Comparison of ENCODE assay signal across 9 mouse cellular contexts in genomic region chr19:10013348-10013747, GRCm38 (mm10). TPM values are rescaled to one million over a fixed set of nuclear protein-coding genes. Genes with fewer than 3 reads are reported as not detected.
DNase-seq lines count a peak whose midpoint lies in the region; ATAC-seq and TF ChIP-seq lines count a peak whose summit lies in the region.
"Had no signal": no experiment of that assay in that cellular context is flagged by ENCODE, and none has a peak within 500 bp of the region (broad histone marks: within the 10 kb centered on the region; RNA-seq: fewer than 3 reads in every experiment).

No protein-coding gene starts in this region.

- H3K4me1 ChIP-seq in midbrain, embryonic 12.5 days, result peaks cover 8% of the 10 kb centered on the region
- peaks cover 5% of the 10 kb centered on the region for H3K4me1 ChIP-seq in midbrain, embryonic 11.5 days (ENCODE audit: control insufficient read depth, insufficient read depth, low read length)
- H3K4me1 ChIP-seq in embryonic facial prominence, embryonic 13.5 days, result peaks cover 43% of the 10 kb centered on the region
- H3K4me1 ChIP-seq in limb, embryonic 12.5 days (replicated peaks), result peaks cover 46% of the 10 kb centered on the region
- peaks cover under 1% of the 10 kb centered on the region; the same call in 1 of the 2 replicates for H3K4me1 ChIP-seq in stomach, postnatal 0 days (replicated peaks; ENCODE audit: control insufficient read depth, insufficient read depth)

- no peak overlapping the region for H3K4me3 ChIP-seq in midbrain, embryonic 12.5 days
- no peak overlapping the region for H3K4me3 ChIP-seq in midbrain, embryonic 11.5 days (ENCODE audit: low read depth, low read length)
- H3K4me3 ChIP-seq in embryonic facial prominence, embryonic 13.5 days, result no peak overlapping the region
- H3K4me3 ChIP-seq in limb, embryonic 12.5 days (replicated peaks), result no peak overlapping the region
- H3K4me3 ChIP-seq in stomach, postnatal 0 days (ENCODE audit: low read depth, low read length), result no peak overlapping the region
- H3K4me3 ChIP-seq: megakaryocyte, embryonic 14.5 days had no signal

- 0 out of 2 replicates have a peak overlapping the region, but pooled peaks have one; percentile 3 for H3K27ac ChIP-seq in midbrain, embryonic 12.5 days (replicated peaks)
- H3K27ac ChIP-seq in midbrain, embryonic 11.5 days (ENCODE audit: low read depth, low read length), result no peak overlapping the region
- peak overlapping the region; percentile 97 for H3K27ac ChIP-seq in embryonic facial prominence, embryonic 13.5 days
- H3K27ac ChIP-seq in limb, embryonic 12.5 days, result peak overlapping the region; percentile 96
- peak overlapping the region; percentile 87 for H3K27ac ChIP-seq in stomach, postnatal 0 days (replicated peaks)

- no peak for DNase-seq in midbrain, embryonic 11.5 days (ENCODE audit: low spot score, missing footprints)
- DNase-seq in stomach, postnatal 0 days (ENCODE audit: low spot score), result no peak
- DNase-seq in ovary, postnatal 36 days (ENCODE audit: low spot score), result no peak
- DNase-seq in spleen, postnatal 36 days (ENCODE audit: low spot score in 2 of 2), result no peak
- DNase-seq: thymus, adult 18-20 months had no signal

- H3K9ac ChIP-seq in midbrain, embryonic 12.5 days (replicated peaks), result no peak overlapping the region
- no peak overlapping the region for H3K9ac ChIP-seq in midbrain, embryonic 11.5 days (ENCODE audit: low read length)
- H3K9ac ChIP-seq in embryonic facial prominence, embryonic 13.5 days, result peak overlapping the region; percentile 32; the same call in 1 of the 2 replicates
- peak overlapping the region; percentile 42; the same call in 1 of the 2 replicates for H3K9ac ChIP-seq in limb, embryonic 12.5 days (replicated peaks)
- H3K9ac ChIP-seq in stomach, postnatal 0 days (ENCODE audit: low read length), result no peak overlapping the region

- 68% methylated on average over 3 of the region's 3 CpGs for WGBS in midbrain, embryonic 12.5 days
- WGBS in midbrain, embryonic 11.5 days, result 60% methylated on average over 3 of the region's 3 CpGs
- WGBS in embryonic facial prominence, embryonic 13.5 days, result 12% methylated on average over 3 of the region's 3 CpGs
- 14% methylated on average over 3 of the region's 3 CpGs for WGBS in limb, embryonic 12.5 days
- 29% methylated on average over 3 of the region's 3 CpGs for WGBS in stomach, postnatal 0 days

- peaks cover 13% of the 10 kb centered on the region; the same call in 1 of the 2 replicates for H3K27me3 ChIP-seq in midbrain, embryonic 12.5 days
- H3K27me3 ChIP-seq in midbrain, embryonic 11.5 days (ENCODE audit: control insufficient read depth, insufficient read depth, low read length), result peaks cover 3% of the 10 kb centered on the region; the same call in 1 of the 2 replicates
- no peaks in the 10 kb centered on the region for H3K27me3 ChIP-seq in embryonic facial prominence, embryonic 13.5 days
- no peaks in the 10 kb centered on the region for H3K27me3 ChIP-seq in limb, embryonic 12.5 days
- no peaks in the 10 kb centered on the region for H3K27me3 ChIP-seq in stomach, postnatal 0 days (ENCODE audit: control insufficient read depth, insufficient read depth, low read length)

- TF ChIP-seq CTCF in stomach, postnatal 0 days (IDR thresholded peaks at IDR 0.05; ENCODE audit: low read depth), result no peak

- no peaks in the 10 kb centered on the region for H3K9me3 ChIP-seq in midbrain, embryonic 12.5 days
- no peaks in the 10 kb centered on the region for H3K9me3 ChIP-seq in midbrain, embryonic 11.5 days (ENCODE audit: control insufficient read depth, low read length)
- no peaks in the 10 kb centered on the region for H3K9me3 ChIP-seq in embryonic facial prominence, embryonic 13.5 days
- no peaks in the 10 kb centered on the region for H3K9me3 ChIP-seq in limb, embryonic 12.5 days
- no peaks in the 10 kb centered on the region for H3K9me3 ChIP-seq in stomach, postnatal 0 days (ENCODE audit: control insufficient read depth, low read length)
- H3K9me3 ChIP-seq: megakaryocyte, embryonic 14.5 days had no signal

- ATAC-seq in midbrain, embryonic 12.5 days (ENCODE audit: low FRiP score, low read depth), result no peak
- ATAC-seq in midbrain, embryonic 11.5 days (ENCODE audit: low FRiP score), result no peak
- ATAC-seq in embryonic facial prominence, embryonic 13.5 days (ENCODE audit: insufficient number of reproducible peaks, insufficient read depth, low FRiP score, low TSS enrichment, low read depth), result no peak
- ATAC-seq in limb, embryonic 12.5 days (ENCODE audit: insufficient number of reproducible peaks, insufficient read depth, low FRiP score, low TSS enrichment, low read depth), result no peak
- ATAC-seq in stomach, postnatal 0 days (ENCODE audit: low FRiP score, low TSS enrichment), result no peak

- no peak for TF ChIP-seq EP300 in stomach, postnatal 0 days (optimal IDR thresholded peaks at IDR 0.05)

- no peak overlapping the region for H3K4me2 ChIP-seq in midbrain, embryonic 12.5 days (replicated peaks)
- no peak overlapping the region for H3K4me2 ChIP-seq in midbrain, embryonic 11.5 days
- H3K4me2 ChIP-seq in embryonic facial prominence, embryonic 13.5 days, result peak overlapping the region; percentile 26
- H3K4me2 ChIP-seq in limb, embryonic 12.5 days, result peak overlapping the region; percentile 34
- H3K4me2 ChIP-seq in stomach, postnatal 0 days (replicated peaks; ENCODE audit: low read depth), result no peak overlapping the region; the same call in 1 of the 2 replicates

- no peaks in the 10 kb centered on the region for H3K36me3 ChIP-seq in midbrain, embryonic 12.5 days
- H3K36me3 ChIP-seq in midbrain, embryonic 11.5 days (ENCODE audit: control insufficient read depth, insufficient read depth, low read length), result no peaks in the 10 kb centered on the region
- no peaks in the 10 kb centered on the region for H3K36me3 ChIP-seq in embryonic facial prominence, embryonic 13.5 days
- no peaks in the 10 kb centered on the region for H3K36me3 ChIP-seq in limb, embryonic 12.5 days
- H3K36me3 ChIP-seq in stomach, postnatal 0 days (ENCODE audit: control insufficient read depth, insufficient read depth, low read length), result no peaks in the 10 kb centered on the region

RNA-seq across cellular contexts. Expression of gene Rab3il1, which starts 11.9 kb away (rescaled TPM):
- polyA plus RNA-seq in midbrain, embryonic 12.5 days (2016; fragmentation: Nextera tagmentation; extraction: Ambion mirVana), result 28.2 and 34.2 TPM in 2 replicates
- polyA plus RNA-seq in midbrain, embryonic 11.5 days (2014; fragmentation: Nextera tagmentation; extraction: Ambion mirVana), result 36.8 and 40.1 TPM in 2 replicates
- 42.0 and 43.3 TPM in 2 replicates for polyA plus RNA-seq in embryonic facial prominence, embryonic 13.5 days (2015; fragmentation: Nextera tagmentation; extraction: Ambion mirVana)
- polyA plus RNA-seq in limb, embryonic 12.5 days (2016; fragmentation: Nextera tagmentation; extraction: Ambion mirVana), result 32.0 and 35.8 TPM in 2 replicates
- polyA plus RNA-seq in stomach, postnatal 0 days (2015; fragmentation: Nextera tagmentation; extraction: Ambion mirVana), result 14.7 and 14.8 TPM in 2 replicates

RNA-seq across cellular contexts. Expression of gene Best1, which starts 11.9 kb away (rescaled TPM):
- polyA plus RNA-seq in midbrain, embryonic 12.5 days (2016; fragmentation: Nextera tagmentation; extraction: Ambion mirVana), result 1.1 TPM in 2 replicates
- 1.3 and 1.5 TPM in 2 replicates for polyA plus RNA-seq in midbrain, embryonic 11.5 days (2014; fragmentation: Nextera tagmentation; extraction: Ambion mirVana)
- polyA plus RNA-seq in embryonic facial prominence, embryonic 13.5 days (2015; fragmentation: Nextera tagmentation; extraction: Ambion mirVana), result 0.73 and 0.98 TPM in 2 replicates
- polyA plus RNA-seq in limb, embryonic 12.5 days (2016; fragmentation: Nextera tagmentation; extraction: Ambion mirVana), result 2.2 and 2.3 TPM in 2 replicates
- polyA plus RNA-seq in stomach, postnatal 0 days (2015; fragmentation: Nextera tagmentation; extraction: Ambion mirVana), result 0.36 and 0.58 TPM in 2 replicates

RNA-seq across cellular contexts. Expression of gene Fads3, which starts 28.0 kb away (rescaled TPM):
- polyA plus RNA-seq in midbrain, embryonic 12.5 days (2016; fragmentation: Nextera tagmentation; extraction: Ambion mirVana), result 9.6 and 10.7 TPM in 2 replicates
- polyA plus RNA-seq in midbrain, embryonic 11.5 days (2014; fragmentation: Nextera tagmentation; extraction: Ambion mirVana), result 5.0 and 5.1 TPM in 2 replicates
- 8.6 and 10.0 TPM in 2 replicates for polyA plus RNA-seq in embryonic facial prominence, embryonic 13.5 days (2015; fragmentation: Nextera tagmentation; extraction: Ambion mirVana)
- 5.8 and 5.9 TPM in 2 replicates for polyA plus RNA-seq in limb, embryonic 12.5 days (2016; fragmentation: Nextera tagmentation; extraction: Ambion mirVana)
- polyA plus RNA-seq in stomach, postnatal 0 days (2015; fragmentation: Nextera tagmentation; extraction: Ambion mirVana), result 27.5 and 31.2 TPM in 2 replicates

RNA-seq across cellular contexts. Expression of gene Fth1, which starts 33.0 kb away (rescaled TPM):
- polyA plus RNA-seq in midbrain, embryonic 12.5 days (2016; fragmentation: Nextera tagmentation; extraction: Ambion mirVana), result 1,351 and 1,421 TPM in 2 replicates
- polyA plus RNA-seq in midbrain, embryonic 11.5 days (2014; fragmentation: Nextera tagmentation; extraction: Ambion mirVana), result 1,347 and 1,422 TPM in 2 replicates
- 1,553 and 1,793 TPM in 2 replicates for polyA plus RNA-seq in embryonic facial prominence, embryonic 13.5 days (2015; fragmentation: Nextera tagmentation; extraction: Ambion mirVana)
- polyA plus RNA-seq in limb, embryonic 12.5 days (2016; fragmentation: Nextera tagmentation; extraction: Ambion mirVana), result 1,334 and 1,385 TPM in 2 replicates
- 2,976 and 2,992 TPM in 2 replicates for polyA plus RNA-seq in stomach, postnatal 0 days (2015; fragmentation: Nextera tagmentation; extraction: Ambion mirVana)

Comparison
In these comparisons a context has a peak if more than half of its experiments do, and no peak if none do; other contexts are left out.
1. H3K4me2 ChIP-seq: peak in embryonic facial prominence, embryonic 13.5 days (single experiment) and limb, embryonic 12.5 days (single experiment); none in midbrain, embryonic 12.5 days (single experiment), midbrain, embryonic 11.5 days (single experiment) and stomach, postnatal 0 days (single experiment).
2. H3K9ac ChIP-seq: peak in embryonic facial prominence, embryonic 13.5 days (single experiment) and limb, embryonic 12.5 days (single experiment); none in midbrain, embryonic 12.5 days (single experiment), midbrain, embryonic 11.5 days (single experiment) and stomach, postnatal 0 days (single experiment).